Mouse (Mus musculus) brain, embryonic 18.5 days (tissue): ENCODE measurements around the gene Atrn.
A peak's percentile ranks its signal among the peaks of the same experiment; 100 is the strongest.

Experiments used
- DNase-seq: peaks from one replicate; pipeline ENCODE4 v3.0.0-alpha.2; 2012; ENCODE audit warnings: low read depth, low spot score

The Atrn gene

GRCm38 (mm10) chr2:131038675-131039074 is 132.4 kb downstream of the Atrn start:
- no peak for DNase-seq

GRCm38 (mm10) chr2:131040854-131041825 is 134.8 kb downstream of the Atrn start:
- peak; percentile 54 for DNase-seq

GRCm38 (mm10) chr2:131042988-131043387 is 136.7 kb downstream of the Atrn start, which contains the start of gene Gfra4:
Gfra4 (minus strand) TSS chr2:131043088.
- no peak for DNase-seq

- DNase-seq, result no peak
Measured at GRCm38 (mm10) chr2:131044354-131044852, 138.1 kb downstream of the Atrn start.

GRCm38 (mm10) chr2:131044989-131045720 is 138.9 kb downstream of the Atrn start:
- DNase-seq, result no peak

GRCm38 (mm10) chr2:131046025-131046424 is 139.7 kb downstream of the Atrn start:
- DNase-seq, result no peak

GRCm38 (mm10) chr2:131052043-131052442 is 145.7 kb downstream of the Atrn start:
- no peak for DNase-seq

- DNase-seq, result no peak
Measured at GRCm38 (mm10) chr2:131052862-131053418, 146.6 kb downstream of the Atrn start.

- no peak for DNase-seq
Measured at GRCm38 (mm10) chr2:131053851-131054645, 147.8 kb downstream of the Atrn start.

- no peak for DNase-seq
Measured at GRCm38 (mm10) chr2:131054646-131055264, 148.5 kb downstream of the Atrn start.

GRCm38 (mm10) chr2:131055631-131056030 is 149.3 kb downstream of the Atrn start:
- no peak for DNase-seq

GRCm38 (mm10) chr2:131056191-131056590 is 149.9 kb downstream of the Atrn start:
- DNase-seq, result no peak

GRCm38 (mm10) chr2:131058672-131059071 is 152.4 kb downstream of the Atrn start:
- no peak for DNase-seq

GRCm38 (mm10) chr2:131059377-131059776 is 153.1 kb downstream of the Atrn start:
- DNase-seq, result no peak

GRCm38 (mm10) chr2:131059781-131060540 is 153.7 kb downstream of the Atrn start:
- no peak for DNase-seq

GRCm38 (mm10) chr2:131060784-131061183 is 154.5 kb downstream of the Atrn start:
- DNase-seq, result no peak

- no peak for DNase-seq
Measured at GRCm38 (mm10) chr2:131061607-131062006, 155.3 kb downstream of the Atrn start.

GRCm38 (mm10) chr2:131063404-131063864 is 157.1 kb downstream of the Atrn start, which contains the start of gene Adam33:
Adam33 (minus strand) TSS chr2:131063814.
- DNase-seq, result no peak

- DNase-seq, result no peak
Measured at GRCm38 (mm10) chr2:131066342-131066741, 160.0 kb downstream of the Atrn start.

GRCm38 (mm10) chr2:131067481-131067880 is 161.2 kb downstream of the Atrn start:
- no peak for DNase-seq
